10 mouse cellular contexts compared by ENCODE assay signal in genomic region chr9:36944843-36945242, GRCm38 (mm10).
DNase-seq lines count a peak whose midpoint lies in the region; ATAC-seq lines count a peak whose summit lies in the region.
"Had no signal": no experiment of that assay in that cellular context is flagged by ENCODE, and none has a peak within 500 bp of the region (broad histone marks: within the 10 kb centered on the region; RNA-seq: fewer than 3 reads in every experiment).

No protein-coding gene starts in this region.

- H3K4me2 ChIP-seq in heart, embryonic 12.5 days: peak overlapping the region; percentile 49

- H3K9me3 ChIP-seq in heart, embryonic 12.5 days (replicated peaks): no peaks in the 10 kb centered on the region

- WGBS in heart, embryonic 12.5 days: 43% methylated on average over 7 of the region's 7 CpGs

- no peak for ATAC-seq in heart, embryonic 12.5 days (ENCODE audit: insufficient number of reproducible peaks, low FRiP score)
- ATAC-seq: intestine, embryonic 16.5 days had no signal

- H3K27ac ChIP-seq in heart, embryonic 12.5 days (ENCODE audit: poor library complexity, severe bottlenecking): peak overlapping the region; percentile 55; the same call in 1 of the 2 replicates

- no peak overlapping the region for H3K4me3 ChIP-seq in heart, embryonic 12.5 days

- H3K4me1 ChIP-seq in heart, embryonic 12.5 days (replicated peaks): peaks cover 21% of the 10 kb centered on the region

- H3K27me3 ChIP-seq in heart, embryonic 12.5 days (replicated peaks): no peaks in the 10 kb centered on the region

- H3K36me3 ChIP-seq in heart, embryonic 12.5 days: no peaks in the 10 kb centered on the region

- H3K9ac ChIP-seq in heart, embryonic 12.5 days: no peak overlapping the region

- no peak for DNase-seq in heart, adult 18-20 months
- DNase-seq in cerebellum, adult 11-12 months: peak; percentile 54
- DNase-seq in cerebellum, postnatal 36 days: peak; percentile 36 to 61
- peak; percentile 86 to 94 for DNase-seq in left cerebral cortex, postnatal 14 days (ENCODE audit: low spot score in 2 of 2)
- DNase-seq in thymus, postnatal 25 days: no peak
- no peak for DNase-seq in adrenal gland, postnatal 10 days
- DNase-seq in kidney, adult 11 months: no peak
- DNase-seq: thymus, postnatal 36 days had no signal

- intact Hi-C loops in left cerebral cortex, postnatal 14 days (cut with DNase I): no loop called here

Comparison
In these comparisons a context has a peak if more than half of its experiments do, and no peak if none do; other contexts are left out.
1. DNase-seq: peak in cerebellum, adult 11-12 months (single experiment), cerebellum, postnatal 36 days (2 of 2) and left cerebral cortex, postnatal 14 days (2 of 2); none in heart, adult 18-20 months (0 of 2), thymus, postnatal 25 days (single experiment), adrenal gland, postnatal 10 days (single experiment) and kidney, adult 11 months (single experiment).